In genomic region chr5:136038258-136039214, GRCm38 (mm10) we compare ENCODE assay signal across 16 mouse cellular contexts. TPM values are rescaled to one million over a fixed set of nuclear protein-coding genes. Genes with fewer than 3 reads are reported as not detected.
DNase-seq lines count a peak whose midpoint lies in the region; ATAC-seq and TF ChIP-seq lines count a peak whose summit lies in the region.
"Had no signal": no experiment of that assay in that cellular context is flagged by ENCODE, and none has a peak within 500 bp of the region (broad histone marks: within the 10 kb centered on the region; RNA-seq: fewer than 3 reads in every experiment).

Gene Upk3b (plus strand): TSS chr5:136038496.

- no peak within 1 kb of the TSS; a peak in 1 of 4 replicates for H3K4me3 ChIP-seq in liver, embryonic 14.5 days (ENCODE audit: insufficient read depth in 1 of 2, low read depth in 2 of 2, low read length in 2 of 2)
- no peak within 1 kb of the TSS for H3K4me3 ChIP-seq in liver, embryonic 12.5 days
- peak within 1 kb of the TSS; percentile 27 for H3K4me3 ChIP-seq in heart, embryonic 11.5 days (ENCODE audit: low read depth, low read length)
- no peak within 1 kb of the TSS for H3K4me3 ChIP-seq in liver, postnatal 0 days (ENCODE audit: low read depth, low read length)
- H3K4me3 ChIP-seq: embryonic facial prominence, embryonic 15.5 days; left cerebral cortex, adult 2 months; myocyte had no signal

- no peak within 1 kb of the TSS for H3K27ac ChIP-seq in liver, embryonic 14.5 days
- no peak within 1 kb of the TSS for H3K27ac ChIP-seq in liver, embryonic 12.5 days
- H3K27ac ChIP-seq in heart, embryonic 11.5 days (ENCODE audit: low read depth, low read length) = peak within 1 kb of the TSS; percentile 71
- no peak within 1 kb of the TSS for H3K27ac ChIP-seq in liver, postnatal 0 days (ENCODE audit: low read depth)
- H3K27ac ChIP-seq: embryonic facial prominence, embryonic 15.5 days; left cerebral cortex, adult 2 months; macrophage had no signal

- peaks cover 0 to 5% of the 10 kb centered on the region in 2 experiments; a peak in 2 of 4 replicates for H3K4me1 ChIP-seq in liver, embryonic 14.5 days (replicated peaks; ENCODE audit: control insufficient read depth in 2 of 2, insufficient read depth in 2 of 2, low read length in 1 of 2)
- peaks cover 17% of the 10 kb centered on the region for H3K4me1 ChIP-seq in liver, embryonic 12.5 days
- H3K4me1 ChIP-seq in heart, embryonic 11.5 days (ENCODE audit: control insufficient read depth, insufficient read depth, low read length) = 0 out of 2 replicates have a peak, but pooled peaks cover 8% of the 10 kb centered on the region
- peaks cover 10% of the 10 kb centered on the region; the same call in 1 of the 2 replicates for H3K4me1 ChIP-seq in liver, postnatal 0 days (ENCODE audit: insufficient read depth)

- no peaks in the 10 kb centered on the region for H3K9me3 ChIP-seq in liver, embryonic 14.5 days (ENCODE audit: control insufficient read depth, low read length)
- no peaks in the 10 kb centered on the region for H3K9me3 ChIP-seq in liver, embryonic 12.5 days (replicated peaks)
- H3K9me3 ChIP-seq in heart, embryonic 11.5 days (replicated peaks; ENCODE audit: control insufficient read depth, low read length) = no peaks in the 10 kb centered on the region
- H3K9me3 ChIP-seq in liver, postnatal 0 days (ENCODE audit: low read length) = no peaks in the 10 kb centered on the region
- H3K9me3 ChIP-seq: embryonic facial prominence, embryonic 15.5 days had no signal

- no peaks in the 10 kb centered on the region for H3K36me3 ChIP-seq in liver, embryonic 14.5 days (replicated peaks; ENCODE audit: control insufficient read depth, insufficient read depth, low read depth)
- H3K36me3 ChIP-seq in liver, embryonic 12.5 days = no peaks in the 10 kb centered on the region
- no peaks in the 10 kb centered on the region for H3K36me3 ChIP-seq in heart, embryonic 11.5 days (ENCODE audit: control insufficient read depth, insufficient read depth, low read length)
- H3K36me3 ChIP-seq in liver, postnatal 0 days (replicated peaks; ENCODE audit: insufficient read depth, low read length) = no peaks in the 10 kb centered on the region
- H3K36me3 ChIP-seq: embryonic facial prominence, embryonic 15.5 days had no signal

- DNase-seq in liver, embryonic 14.5 days (ENCODE audit: low read depth in 3 of 3, low spot score in 3 of 3) = no peak
- DNase-seq in heart, postnatal 10 days = no peak
- no peak for DNase-seq in liver, postnatal 0 days
- no peak for DNase-seq in frontal cortex, postnatal 36 days (ENCODE audit: low spot score in 2 of 2)
- DNase-seq in thymus, postnatal 4 days = no peak
- DNase-seq in cerebellum, postnatal 14 days = no peak
- DNase-seq: cerebellum, postnatal 10 days; kidney, postnatal 10 days; thymus, postnatal 36 days had no signal

- WGBS in liver, embryonic 14.5 days (ENCODE audit: insufficient replicate concordance) = 39% methylated on average over 17 of the region's 17 CpGs
- 42% methylated on average over 17 of the region's 17 CpGs for WGBS in liver, embryonic 12.5 days (ENCODE audit: insufficient replicate concordance)
- 40% methylated on average over 17 of the region's 17 CpGs for WGBS in heart, embryonic 11.5 days (ENCODE audit: insufficient replicate concordance)
- WGBS in liver, postnatal 0 days (ENCODE audit: insufficient replicate concordance) = 58% methylated on average over 17 of the region's 17 CpGs

- H3K9ac ChIP-seq in liver, embryonic 14.5 days (replicated peaks) = no peak within 1 kb of the TSS
- no peak within 1 kb of the TSS for H3K9ac ChIP-seq in liver, embryonic 12.5 days
- H3K9ac ChIP-seq in heart, embryonic 11.5 days (ENCODE audit: low read depth, low read length) = 0 out of 2 replicates have a peak within 1 kb of the TSS, but pooled peaks have one; percentile 39
- no peak within 1 kb of the TSS for H3K9ac ChIP-seq in liver, postnatal 0 days (replicated peaks)
- H3K9ac ChIP-seq: embryonic facial prominence, embryonic 15.5 days had no signal

- TF ChIP-seq CTCF in liver, embryonic 14.5 days (IDR thresholded peaks at IDR 0.05; ENCODE audit: low read depth) = no peak
- TF ChIP-seq CTCF in liver, postnatal 0 days (IDR thresholded peaks at IDR 0.05; ENCODE audit: low read depth) = no peak

- intact Hi-C loops in heart, postnatal 10 days (cut with DNase I) = no loop called here

- H3K4me2 ChIP-seq in liver, embryonic 14.5 days (ENCODE audit: low read depth) = no peak within 1 kb of the TSS
- no peak within 1 kb of the TSS for H3K4me2 ChIP-seq in liver, embryonic 12.5 days
- H3K4me2 ChIP-seq in heart, embryonic 11.5 days = peak within 1 kb of the TSS; percentile 49
- no peak within 1 kb of the TSS for H3K4me2 ChIP-seq in liver, postnatal 0 days (ENCODE audit: low read depth, low read length)
- H3K4me2 ChIP-seq: embryonic facial prominence, embryonic 15.5 days had no signal

- 0 out of 2 replicates have a peak, but pooled peaks have one; percentile 28 for ATAC-seq in liver, embryonic 14.5 days (ENCODE audit: insufficient read depth)
- ATAC-seq in liver, embryonic 12.5 days = no peak
- ATAC-seq in heart, embryonic 11.5 days (replicated peaks; ENCODE audit: insufficient number of reproducible peaks, low FRiP score, low TSS enrichment) = peak; percentile 63; the same call in 1 of the 2 replicates
- peak; percentile 35; the same call in 1 of the 2 replicates for ATAC-seq in liver, postnatal 0 days

- H3K27me3 ChIP-seq in liver, embryonic 14.5 days (ENCODE audit: control insufficient read depth, insufficient read depth, low read length) = no peaks in the 10 kb centered on the region
- no peaks in the 10 kb centered on the region for H3K27me3 ChIP-seq in liver, embryonic 12.5 days (replicated peaks)
- H3K27me3 ChIP-seq in heart, embryonic 11.5 days (ENCODE audit: control insufficient read depth, insufficient read depth, low read length) = no peaks in the 10 kb centered on the region
- H3K27me3 ChIP-seq in liver, postnatal 0 days (ENCODE audit: insufficient read depth, low read length) = no peaks in the 10 kb centered on the region
- H3K27me3 ChIP-seq: embryonic facial prominence, embryonic 15.5 days had no signal

- TF ChIP-seq EP300 in liver, embryonic 14.5 days (IDR thresholded peaks at IDR 0.05; ENCODE audit: low read depth) = no peak
- no peak for TF ChIP-seq EP300 in liver, postnatal 0 days (IDR thresholded peaks at IDR 0.05; ENCODE audit: low read depth)

RNA-seq across cellular contexts. Expression of gene Upk3b, which starts in this region (rescaled TPM):
- polyA plus RNA-seq in liver, embryonic 14.5 days (2012; rRNA removed) = 2.0 and 2.5 TPM in 2 replicates
- polyA plus RNA-seq in liver, embryonic 14.5 days (2014; fragmentation: Nextera tagmentation; extraction: Ambion mirVana) = 2.1 and 2.4 TPM in 2 replicates
- polyA plus RNA-seq in liver, embryonic 12.5 days (2016; fragmentation: Nextera tagmentation; extraction: Ambion mirVana) = 6.9 TPM in 2 replicates
- polyA plus RNA-seq in heart, embryonic 11.5 days (2014; fragmentation: Nextera tagmentation; extraction: Ambion mirVana) = 68.7 and 69.3 TPM in 2 replicates
- 10 to 100 TPM; 18.0 to 32.2 TPM for total RNA-seq in heart, postnatal 10 days (2021)
- 4.0 and 4.7 TPM in 2 replicates for polyA plus RNA-seq in liver, postnatal 0 days (2015; fragmentation: Nextera tagmentation; extraction: Ambion mirVana)
- total RNA-seq: hematopoietic stem cell, adult 5-6 weeks; left cerebral cortex, adult 2 months had no signal
- polyA plus RNA-seq: macrophage, myocyte had no signal
